Mouse (Mus musculus) heart, adult 2 months (tissue): ENCODE data around the gene Mlycd. TPM values are rescaled to one million over a fixed set of nuclear protein-coding genes. Genes with fewer than 3 reads are reported as not detected.
A peak's percentile ranks its signal among the peaks of the same experiment; 100 is the strongest.

Experiments used
- DNase-seq, 2 experiments: peaks; one replicate each; pipeline ENCODE4 v3.0.0; 2021
- H3K27ac ChIP-seq: fragments of 200-600 bp; 2 replicates; pipeline ENCODE4 v1.8.1; 2022
- H3K27me3 ChIP-seq: fragments of 200-500 bp; 2 replicates; pipeline ENCODE4 v1.6.1; 2012; ENCODE audit warnings: mild to moderate bottlenecking, low read length, inconsistent platforms, mixed read lengths; ENCODE audit not compliant: control insufficient read depth, insufficient read depth
- H3K36me3 ChIP-seq: fragments of 200-500 bp; 2 replicates; pipeline ENCODE4 v1.6.1; 2012; ENCODE audit warnings: low read length, inconsistent platforms; ENCODE audit not compliant: control insufficient read depth, insufficient read depth
- H3K4me1 ChIP-seq: fragments of 200-500 bp; 2 replicates; pipeline ENCODE4 v1.6.1; 2011; ENCODE audit warnings: low read length; ENCODE audit not compliant: control insufficient read depth, insufficient read depth
- H3K4me3 ChIP-seq: fragments of 200-600 bp; 2 replicates; pipeline ENCODE4 v1.8.1; 2022
- H3K79me2 ChIP-seq: fragments of 200-500 bp; replicated peaks from 2 replicates; pipeline ENCODE4 v1.6.1; 2012; ENCODE audit warnings: mild to moderate bottlenecking, inconsistent platforms, low read length, moderate library complexity, mixed read lengths; ENCODE audit not compliant: control insufficient read depth, insufficient read depth
- H3K9ac ChIP-seq: fragments of 200-500 bp; 2 replicates; pipeline ENCODE4 v1.6.1; 2012; ENCODE audit warnings: low read depth, mild to moderate bottlenecking, control low read depth, inconsistent platforms, low read length, mixed read lengths
- CTCF ChIP-seq: fragments of 200-600 bp; IDR thresholded peaks from 2 replicates; pipeline ENCODE4 v1.8.1; 2022; ENCODE audit warnings: antibody characterized with exemption, mild to moderate bottlenecking, moderate library complexity
- EP300 ChIP-seq: fragments of 200-500 bp; IDR thresholded peaks from 2 replicates; pipeline ENCODE4 v1.6.1; 2011; ENCODE audit warnings: low read depth, low read length, control low read depth; ENCODE audit not compliant: insufficient read depth
- POLR2A ChIP-seq: fragments of 200-500 bp; IDR thresholded peaks from 2 replicates; pipeline ENCODE4 v1.6.1; 2011; ENCODE audit warnings: mild to moderate bottlenecking, low read depth, low read length, control low read depth; ENCODE audit not compliant: insufficient read depth
- WGBS: fragments of 180-500 bp; shearing (Covaris S2); methylation state at CpG from one replicate; pipeline ENCODE4 v1.1.7; 2018; 5-methylcytosine and 5-hydroxymethylcytosine counted together
- intact Hi-C: fragments of 180-260 bp; cut with DNase I; formaldehyde crosslinking; loops from one replicate; pipeline ENCODE4 v1.15.1; 2025
- polyA plus RNA-seq: library from polyadenylated mRNA; depleted of rRNA; stranded (reverse); fragments of >200 nt; gene quantifications from 2 replicates; pipeline ENCODE4 v1.2.3, GENCODE M21; 2012
- total RNA-seq, 2 experiments: library from RNA; stranded (reverse); gene quantifications; 2 replicates each; pipeline ENCODE4 v1.2.3; 2021

Gene Mlycd
- total and polyA plus RNA-seq, 3 experiments = 83.8 to 118 (median 110) TPM

GRCm38 (mm10) chr8:119403912-119404311, 9.2 kb downstream of the Mlycd start:
- no peak overlapping the region for H3K4me3 ChIP-seq
- no peaks in the 10 kb centered on the region for H3K36me3 ChIP-seq
- DNase-seq = no peak
- no peaks in the 10 kb centered on the region for H3K27me3 ChIP-seq
- H3K4me1 ChIP-seq = peaks cover 2% of the 10 kb centered on the region; the same call in 1 of the 2 replicates
- TF ChIP-seq CTCF = no peak
- no peak for TF ChIP-seq POLR2A
- no peak for TF ChIP-seq EP300
- intact Hi-C loops = no loop called here
- H3K9ac ChIP-seq = no peak overlapping the region
- WGBS = 74% methylated on average over 10 of the region's 10 CpGs
- no peak overlapping the region for H3K27ac ChIP-seq
- H3K79me2 ChIP-seq = no peaks in the 10 kb centered on the region; the same call in 1 of the 2 replicates

- 93% methylated on average over 5 of the region's 5 CpGs for WGBS
- intact Hi-C loops = no loop called here
- no peak for TF ChIP-seq EP300
- TF ChIP-seq CTCF = no peak
- TF ChIP-seq POLR2A = no peak
- Histone ChIP-seq H3K4me3 (no peak overlapping the region), H3K36me3 (no peaks in the 10 kb centered on the region), H3K27me3 (no peaks in the 10 kb centered on the region), H3K9ac (no peak overlapping the region), H3K79me2 (no peaks in the 10 kb centered on the region; the same call in 1 of the 2 replicates), H3K27ac (no peak overlapping the region), H3K4me1 (peaks cover 2% of the 10 kb centered on the region; the same call in 1 of the 2 replicates)
- no peak for DNase-seq
These were observed 10.0 kb downstream of the Mlycd start for GRCm38 (mm10) chr8:119404648-119405047.

GRCm38 (mm10) chr8:119408311-119408710, 13.6 kb downstream of the Mlycd start:
- TF ChIP-seq POLR2A = no peak
- TF ChIP-seq CTCF = no peak
- TF ChIP-seq EP300 = no peak
- Histone ChIP-seq H3K27me3 (no peaks in the 10 kb centered on the region), H3K9ac (no peak overlapping the region), H3K36me3 (no peaks in the 10 kb centered on the region), H3K27ac (no peak overlapping the region), H3K4me1 (peaks cover 3% of the 10 kb centered on the region; the same call in 1 of the 2 replicates), H3K4me3 (no peak overlapping the region), H3K79me2 (no peaks in the 10 kb centered on the region)
- intact Hi-C loops = no loop called here
- WGBS = 88% methylated on average over 8 of the region's 8 CpGs
- DNase-seq = no peak

- 61% methylated on average over 10 of the region's 10 CpGs for WGBS
- Histone ChIP-seq H3K27ac (no peak overlapping the region), H3K79me2 (no peaks in the 10 kb centered on the region), H3K36me3 (no peaks in the 10 kb centered on the region), H3K9ac (no peak overlapping the region), H3K27me3 (no peaks in the 10 kb centered on the region), H3K4me3 (no peak overlapping the region), H3K4me1 (peaks cover 3% of the 10 kb centered on the region; the same call in 1 of the 2 replicates)
- intact Hi-C loops = loop anchor here (1.0 to 2.0 kb wide), 3 partner anchors 29 to 193 kb away; partner anchors contain the start of gene Taf1c
- no peak for DNase-seq
- TF ChIP-seq EP300 = no peak
- TF ChIP-seq POLR2A = no peak
- peak; percentile 10; the same call in 1 of the 2 replicates for TF ChIP-seq CTCF
These were observed 17.5 kb downstream of the Mlycd start for GRCm38 (mm10) chr8:119412037-119412734.

GRCm38 (mm10) chr8:119412735-119413498, 18.2 kb downstream of the Mlycd start:
- 14% methylated on average over 18 of the region's 18 CpGs for WGBS
- TF ChIP-seq POLR2A = no peak
- TF ChIP-seq EP300 = peak; percentile 64; the same call in 1 of the 2 replicates
- peak; percentile 92 for TF ChIP-seq CTCF
- Histone ChIP-seq H3K4me1 (peaks cover 3% of the 10 kb centered on the region; the same call in 1 of the 2 replicates), H3K36me3 (no peaks in the 10 kb centered on the region), H3K27ac (no peak overlapping the region), H3K4me3 (no peak overlapping the region), H3K79me2 (no peaks in the 10 kb centered on the region), H3K27me3 (no peaks in the 10 kb centered on the region), H3K9ac (peak overlapping the region; percentile 41)
- intact Hi-C loops = loop anchor here (1.0 to 2.0 kb wide), 3 partner anchors 28 to 192 kb away; partner anchors contain the start of gene Taf1c
- DNase-seq = peak; percentile 75 to 85
